Mouse (Mus musculus) lung, embryonic 16.5 days (tissue): ENCODE results near the gene Tmem14a. TPM values are rescaled to one million over a fixed set of nuclear protein-coding genes. Genes with fewer than 3 reads are reported as not detected.

Source experiments
- ATAC-seq: fragments of 200-750 bp; cut with Nextera tagmentation; 2 replicates; pipeline ENCODE4 v1.8.0; 2017; ENCODE audit warnings: low read depth, mild to moderate bottlenecking, moderate library complexity
- H3K27ac ChIP-seq: fragments of 300-500 bp; sonication (generic); 2 replicates; pipeline ENCODE4 v1.5.1; 2014; ENCODE audit warnings: mild to moderate bottlenecking, control low read depth, low read length
- H3K27me3 ChIP-seq: fragments of 300-500 bp; sonication (generic); 2 replicates; pipeline ENCODE4 v1.6.1; 2014; ENCODE audit warnings: low read depth, low read length, mixed read lengths; ENCODE audit not compliant: control insufficient read depth, insufficient read depth
- H3K36me3 ChIP-seq: fragments of 300-500 bp; sonication (generic); 2 replicates; pipeline ENCODE4 v1.6.1; 2014; ENCODE audit warnings: low read length; ENCODE audit not compliant: control insufficient read depth, insufficient read depth
- H3K4me1 ChIP-seq: fragments of 300-500 bp; sonication (generic); replicated peaks from 2 replicates; pipeline ENCODE4 v1.6.1; 2014; ENCODE audit warnings: low read length, mixed read lengths; ENCODE audit not compliant: control insufficient read depth, insufficient read depth
- H3K4me2 ChIP-seq: fragments of 300-500 bp; sonication (generic); 2 replicates; pipeline ENCODE4 v1.6.1; 2014; ENCODE audit warnings: low read depth, low read length, control low read depth
- H3K4me3 ChIP-seq: fragments of 300-500 bp; sonication (generic); 2 replicates; pipeline ENCODE4 v1.5.1; 2014; ENCODE audit warnings: mild to moderate bottlenecking, low read length, control low read depth
- H3K9ac ChIP-seq: fragments of 300-500 bp; sonication (generic); 2 replicates; pipeline ENCODE4 v1.6.1; 2014; ENCODE audit warnings: low read length, control low read depth
- H3K9me3 ChIP-seq: fragments of 300-500 bp; sonication (generic); 2 replicates; pipeline ENCODE4 v1.6.1; 2016; ENCODE audit warnings: low read length; ENCODE audit not compliant: control insufficient read depth
- WGBS: fragments of 180-500 bp; shearing (Covaris S2); extraction: QIAGEN DNeasy Blood & Tissue Kit; methylation state at CpG from one replicate; pipeline ENCODE4 v1.1.7; 2014; 5-methylcytosine and 5-hydroxymethylcytosine counted together
- polyA plus RNA-seq: library from polyadenylated mRNA; unstranded; fragments of >200 nt; fragmentation: Nextera tagmentation; extraction: Ambion mirVana; gene quantifications from 2 replicates; pipeline ENCODE4 v1.2.1, GENCODE M21; 2015

Gene Tmem14a
- polyA plus RNA-seq, 1 experiment from 2014 or later, result 10.3 TPM

DNA sequence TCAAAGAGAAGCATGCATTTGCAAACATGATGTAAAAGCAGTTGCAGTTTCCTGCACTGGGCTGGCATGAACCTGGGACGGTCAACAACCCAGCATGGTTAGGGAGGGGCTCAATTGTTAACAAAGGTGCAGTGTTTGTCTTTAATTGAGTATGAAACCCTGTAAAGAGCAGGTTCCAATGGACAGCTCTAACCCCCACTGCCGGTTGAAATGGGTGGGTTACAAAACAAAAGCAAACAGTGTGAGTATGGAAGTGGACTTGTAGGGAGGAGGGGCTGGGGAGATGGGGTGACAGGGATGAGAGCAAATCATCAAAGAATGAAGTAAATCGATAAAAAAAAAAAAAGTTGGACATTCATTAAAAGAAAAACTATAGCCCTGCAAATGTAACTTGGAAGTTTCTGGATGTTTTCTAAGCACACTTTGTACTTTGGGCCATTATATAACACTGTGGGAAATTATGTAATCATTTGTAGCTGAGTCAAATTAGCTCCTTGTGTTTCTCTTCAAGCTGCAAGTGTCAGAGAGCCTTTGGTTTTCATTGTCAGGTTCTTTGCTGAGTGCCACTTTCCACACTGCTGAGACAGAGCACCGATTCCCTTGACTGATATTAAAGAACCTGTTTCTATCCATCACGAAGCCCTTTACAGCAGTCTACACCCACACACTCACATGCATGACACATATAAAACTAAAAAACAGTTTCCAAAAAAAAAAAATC is 13.5 kb downstream of the Tmem14a start:
- H3K4me1 ChIP-seq, result no peaks in the 10 kb centered on the region
- no peaks in the 10 kb centered on the region for H3K27me3 ChIP-seq
- peak; percentile 45; the same call in 1 of the 2 replicates for ATAC-seq
- H3K4me3 ChIP-seq, result no peak overlapping the region
- 53% methylated on average over 5 of the region's 5 CpGs for WGBS
- no peak overlapping the region for H3K9ac ChIP-seq
- no peak overlapping the region for H3K4me2 ChIP-seq
- H3K36me3 ChIP-seq, result no peaks in the 10 kb centered on the region
- H3K27ac ChIP-seq, result no peak overlapping the region
- no peaks in the 10 kb centered on the region for H3K9me3 ChIP-seq

DNA sequence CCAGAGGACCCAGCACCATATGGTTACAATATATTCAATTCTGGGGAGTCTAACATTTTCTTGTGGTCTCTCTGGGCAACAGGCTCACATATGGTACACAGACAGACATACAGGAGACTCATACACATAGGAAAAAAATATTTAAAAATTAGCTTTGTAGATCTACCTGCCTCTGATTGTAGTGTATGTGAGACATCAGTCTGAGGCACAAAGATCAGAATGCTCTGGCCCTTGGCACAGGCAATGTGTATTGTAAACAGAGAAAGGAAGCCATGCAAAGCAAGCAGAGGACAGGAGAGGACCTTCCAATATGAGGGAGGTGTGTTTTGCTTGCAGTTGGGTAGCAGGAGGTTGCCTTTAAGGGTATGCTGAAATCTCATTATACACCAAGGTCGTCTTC is 14.1 kb downstream of the Tmem14a start:
- no peak overlapping the region for H3K9ac ChIP-seq
- 81% methylated on average over 1 of the region's 1 CpGs for WGBS
- no peaks in the 10 kb centered on the region for H3K9me3 ChIP-seq
- no peak overlapping the region for H3K4me3 ChIP-seq
- no peak overlapping the region for H3K4me2 ChIP-seq
- H3K27me3 ChIP-seq, result no peaks in the 10 kb centered on the region
- no peak for ATAC-seq
- H3K4me1 ChIP-seq, result no peaks in the 10 kb centered on the region
- no peak overlapping the region for H3K27ac ChIP-seq
- H3K36me3 ChIP-seq, result no peaks in the 10 kb centered on the region

DNA sequence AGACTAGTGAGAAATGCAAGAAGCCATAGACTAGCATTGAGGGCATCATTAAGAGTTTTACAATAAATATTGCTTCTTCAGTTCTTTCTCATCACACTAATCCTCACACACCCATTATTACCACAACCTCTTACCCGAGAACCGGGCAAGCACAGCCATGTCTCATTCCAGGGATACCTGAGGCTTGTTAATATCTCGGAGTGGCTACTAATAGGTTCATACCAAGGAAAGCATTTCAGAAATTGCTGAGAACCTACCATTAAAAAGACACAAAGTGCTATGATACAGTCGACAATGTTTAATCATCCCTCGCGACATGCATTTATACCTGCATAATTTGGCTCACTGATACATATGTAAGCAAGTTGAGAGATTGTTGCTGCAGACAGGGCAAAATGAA is 17.0 kb downstream of the Tmem14a start:
- H3K9ac ChIP-seq, result no peak overlapping the region
- ATAC-seq, result no peak
- H3K27ac ChIP-seq, result no peak overlapping the region
- H3K36me3 ChIP-seq, result no peaks in the 10 kb centered on the region
- H3K9me3 ChIP-seq, result no peaks in the 10 kb centered on the region
- H3K4me2 ChIP-seq, result no peak overlapping the region
- no peaks in the 10 kb centered on the region for H3K4me1 ChIP-seq
- H3K4me3 ChIP-seq, result no peak overlapping the region
- H3K27me3 ChIP-seq, result no peaks in the 10 kb centered on the region
- WGBS, result 76% methylated on average over 6 of the region's 6 CpGs

DNA sequence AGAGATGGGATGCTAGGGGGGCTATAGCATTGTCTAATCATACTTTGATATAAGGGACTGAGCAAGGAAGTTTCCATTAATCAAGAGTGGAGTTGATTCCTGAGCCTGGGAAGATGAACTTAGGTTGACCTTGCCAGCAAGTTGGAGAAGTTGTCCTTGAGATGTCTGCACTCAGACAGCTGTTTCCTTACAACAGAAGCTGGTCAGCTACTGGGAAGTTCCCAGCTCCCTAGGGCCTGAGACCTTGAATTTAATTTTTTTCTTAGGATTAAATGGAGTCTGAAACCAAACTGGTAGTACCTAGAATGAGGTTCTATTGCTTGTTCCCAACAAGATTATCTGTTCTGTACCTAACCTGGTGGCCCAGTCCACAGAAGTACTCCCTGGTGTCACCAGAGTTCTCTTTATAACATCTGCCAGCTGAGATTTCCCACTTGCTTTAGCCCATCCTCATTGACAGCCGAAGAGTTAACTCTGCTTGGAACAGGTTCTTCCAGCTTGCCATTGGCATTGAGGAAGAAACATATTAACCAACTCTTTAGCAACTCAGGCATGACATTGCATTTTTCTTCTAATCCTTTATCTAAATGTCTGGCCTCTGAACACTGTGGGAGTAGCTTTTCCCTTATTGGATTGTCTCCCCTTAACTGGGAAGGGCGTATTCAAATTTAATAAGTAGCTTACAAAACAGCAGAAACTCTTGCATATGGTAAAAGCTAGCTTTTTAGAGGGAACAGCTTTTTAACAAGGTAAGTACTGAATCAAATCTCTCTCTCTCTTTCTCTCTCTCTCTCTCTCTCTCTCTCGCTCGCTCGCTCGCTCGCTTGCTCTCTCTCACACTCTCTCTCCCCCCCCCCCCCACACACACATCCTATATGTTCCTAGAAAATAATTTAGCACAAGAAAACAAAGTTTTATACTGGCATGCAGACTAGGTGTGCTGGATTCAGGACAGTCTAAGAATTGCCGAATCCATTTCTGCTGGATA is 21.8 kb downstream of the Tmem14a start, which contains the start of gene Gsta3:
Gene Gsta3, plus strand, starts transcription at position 679 of the 988 bp plus-strand sequence.
- 77% methylated on average over 5 of the region's 8 CpGs for WGBS
- no peak for ATAC-seq

DNA sequence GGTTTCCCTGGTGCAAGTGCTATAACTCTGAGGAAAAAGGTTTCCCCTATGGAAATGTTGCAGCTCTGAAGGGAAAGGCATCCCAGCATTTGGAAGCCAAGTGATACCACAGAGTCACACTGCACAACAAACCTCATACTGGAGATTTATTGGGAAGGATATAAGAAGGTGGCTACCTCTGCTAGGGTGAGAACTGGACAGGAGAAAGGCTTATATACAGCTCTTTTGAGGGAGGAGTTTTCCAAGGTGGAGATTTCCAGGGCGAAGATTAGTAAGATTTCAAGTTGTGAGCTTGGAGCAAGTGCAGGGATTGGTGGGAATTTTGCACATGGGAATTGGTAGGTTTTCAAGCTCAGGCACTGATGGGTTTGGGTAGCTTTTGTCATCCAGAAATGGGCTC is 22.7 kb downstream of the Tmem14a start:
- no peak for ATAC-seq
- H3K4me2 ChIP-seq, result no peak overlapping the region
- H3K9ac ChIP-seq, result no peak overlapping the region
- 77% methylated on average over 1 of the region's 1 CpGs for WGBS
- H3K4me1 ChIP-seq, result no peaks in the 10 kb centered on the region
- no peak overlapping the region for H3K4me3 ChIP-seq
- no peaks in the 10 kb centered on the region for H3K9me3 ChIP-seq
- H3K27ac ChIP-seq, result no peak overlapping the region
- no peaks in the 10 kb centered on the region for H3K27me3 ChIP-seq
- H3K36me3 ChIP-seq, result no peaks in the 10 kb centered on the region

More for the DNA sequence above, 21.8 kb downstream of the Tmem14a start, which contains the start of gene Gsta3:
- Histone ChIP-seq H3K9me3 (no peaks in the 10 kb centered on the region), H3K4me2 (no peak within 1 kb of the TSS), H3K9ac (no peak within 1 kb of the TSS), H3K4me1 (no peaks in the 10 kb centered on the region), H3K27me3 (no peaks in the 10 kb centered on the region), H3K36me3 (no peaks in the 10 kb centered on the region), H3K4me3 (no peak within 1 kb of the TSS), H3K27ac (no peak within 1 kb of the TSS)

DNA sequence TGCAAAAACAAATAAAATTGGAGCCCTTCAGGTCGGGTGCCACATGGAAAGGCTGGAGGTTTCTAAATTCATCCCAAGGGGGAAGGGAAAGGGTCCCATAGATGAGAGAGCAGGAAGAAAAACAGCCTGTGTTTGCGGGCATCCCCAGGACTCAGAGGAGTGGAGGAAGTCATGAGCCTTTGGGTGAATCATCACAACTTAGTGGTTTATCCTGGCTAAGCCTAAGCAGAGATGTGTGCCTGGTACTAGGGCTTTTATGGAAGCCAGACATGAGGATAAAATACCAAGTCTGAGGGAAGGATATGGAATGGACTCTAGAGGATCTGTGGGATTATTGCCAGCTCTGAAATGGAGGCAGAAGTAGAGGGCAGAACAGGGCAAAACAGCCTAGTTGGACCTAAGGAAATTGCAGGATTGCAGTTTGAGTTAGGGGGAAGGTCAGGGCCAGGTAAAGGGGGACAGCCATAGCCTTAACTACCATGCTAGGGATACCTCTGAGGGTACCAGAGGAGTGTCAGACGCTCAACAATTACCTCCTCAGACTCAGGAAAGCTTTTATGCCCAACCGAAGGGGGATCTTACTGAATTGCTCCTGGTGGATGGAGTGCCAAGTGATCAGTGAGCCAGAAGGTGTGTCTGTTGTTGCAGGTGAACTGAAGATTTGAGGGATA is 26.1 kb downstream of the Tmem14a start:
- Histone ChIP-seq H3K9me3 (no peaks in the 10 kb centered on the region), H3K9ac (no peak overlapping the region), H3K27me3 (no peaks in the 10 kb centered on the region), H3K36me3 (no peaks in the 10 kb centered on the region), H3K27ac (no peak overlapping the region), H3K4me2 (no peak overlapping the region), H3K4me3 (no peak overlapping the region), H3K4me1 (no peaks in the 10 kb centered on the region)
- 54% methylated on average over 4 of the region's 4 CpGs for WGBS
- ATAC-seq, result no peak

DNA sequence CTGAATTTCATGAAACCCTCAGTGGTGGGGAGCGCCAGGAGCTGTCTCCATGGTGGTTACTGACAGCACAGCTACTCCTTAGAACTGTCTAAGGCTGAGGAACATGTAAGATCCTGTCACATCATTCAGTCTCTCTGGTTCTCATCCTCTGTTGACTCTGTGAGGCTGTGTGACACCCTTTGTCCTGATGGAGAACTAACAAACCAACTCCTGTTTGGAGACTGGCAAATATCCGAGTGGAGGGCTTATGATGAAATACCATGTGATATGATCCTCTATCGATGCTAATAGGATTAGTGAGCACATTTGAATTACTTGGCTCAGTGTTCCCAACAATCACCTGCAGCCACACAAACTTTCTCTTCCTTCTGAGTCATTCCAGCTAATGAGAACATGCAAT is 27.8 kb downstream of the Tmem14a start:
- Histone ChIP-seq H3K27me3 (no peaks in the 10 kb centered on the region), H3K9me3 (no peaks in the 10 kb centered on the region), H3K36me3 (no peaks in the 10 kb centered on the region), H3K27ac (no peak overlapping the region), H3K4me3 (no peak overlapping the region), H3K4me2 (no peak overlapping the region), H3K9ac (no peak overlapping the region), H3K4me1 (no peaks in the 10 kb centered on the region)
- 67% methylated on average over 3 of the region's 3 CpGs for WGBS
- ATAC-seq, result no peak

DNA sequence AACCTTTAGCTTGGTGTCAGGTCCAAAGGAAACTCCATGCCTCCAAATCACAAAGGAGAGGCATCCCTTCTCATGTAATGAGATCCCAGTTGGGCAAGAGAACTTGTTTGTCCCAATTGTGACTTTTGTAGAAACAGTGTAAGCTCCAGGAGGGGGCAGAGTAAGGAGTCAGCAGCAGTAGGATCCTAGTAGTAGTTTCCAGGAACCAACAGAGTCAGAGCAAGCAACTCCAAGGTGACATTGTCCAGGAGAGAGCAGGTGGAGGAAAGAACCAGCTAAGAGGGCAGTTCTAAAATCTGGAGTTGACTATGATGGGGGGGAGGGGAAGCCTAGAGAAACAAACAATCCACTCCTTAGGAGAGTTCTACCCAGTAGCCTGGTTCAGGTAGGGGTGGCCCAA is 29.5 kb downstream of the Tmem14a start:
- ATAC-seq, result no peak
- Histone ChIP-seq H3K4me3 (no peak overlapping the region), H3K9ac (no peak overlapping the region), H3K27me3 (no peaks in the 10 kb centered on the region), H3K9me3 (no peaks in the 10 kb centered on the region), H3K36me3 (no peaks in the 10 kb centered on the region), H3K4me2 (no peak overlapping the region), H3K4me1 (no peaks in the 10 kb centered on the region; the same call in 1 of the 2 replicates), H3K27ac (no peak overlapping the region)
